Mouse (Mus musculus): ENCODE data around the gene Btbd2. TPM values are rescaled to one million over a fixed set of nuclear protein-coding genes. Genes with fewer than 3 reads are reported as not detected.
"Not testable (repeated sequence)": the region's sequence is repeated elsewhere in the genome, so short reads cannot be mapped to it uniquely, and the experiment has no call there.

Gene Btbd2
- total RNA-seq, 2 experiments from 2014 or later, result 42.2 to 42.4 TPM

DNA sequence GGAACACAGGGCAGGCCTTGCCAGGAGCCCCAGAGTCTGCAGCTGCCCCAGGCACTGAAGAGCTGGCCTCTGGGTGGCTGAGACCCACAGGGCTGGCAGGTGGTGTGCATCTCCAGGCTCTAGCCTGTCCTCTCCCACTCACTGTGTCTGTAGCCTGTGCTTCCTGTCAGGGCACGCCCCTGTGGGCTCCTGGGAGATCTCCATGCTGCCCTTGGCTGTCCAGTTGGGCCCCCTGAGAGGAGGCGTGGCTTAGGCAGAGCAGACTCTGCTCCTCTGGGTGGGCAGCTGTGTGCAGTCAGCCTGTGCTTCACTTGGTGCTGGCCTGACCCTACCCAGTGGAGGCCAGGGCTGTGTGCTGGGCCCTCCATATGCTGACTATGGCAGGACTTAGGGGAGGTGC lies 29.2 kb downstream of the Btbd2 start:
- peak; percentile 73 for DNase-seq

DNA sequence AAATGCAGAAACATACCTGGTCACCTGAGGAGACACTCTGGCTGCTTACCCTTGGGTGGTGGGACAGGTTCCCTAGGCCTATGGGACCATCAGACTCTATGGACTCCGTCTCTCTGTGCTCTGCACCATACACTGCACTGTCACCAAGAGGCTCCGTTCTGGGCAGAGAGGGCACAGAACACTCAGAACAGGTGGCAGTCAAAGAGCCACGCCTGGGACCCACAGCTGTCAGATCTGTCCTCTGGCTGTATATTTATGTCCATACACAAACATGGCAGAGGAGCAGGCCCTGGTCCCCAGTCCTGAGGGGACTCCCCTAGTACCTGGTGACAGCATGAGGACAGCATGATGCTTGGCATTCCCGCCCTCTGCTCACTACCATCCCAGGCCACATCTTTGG lies 31.1 kb downstream of the Btbd2 start:
- DNase-seq, result no peak

DNA sequence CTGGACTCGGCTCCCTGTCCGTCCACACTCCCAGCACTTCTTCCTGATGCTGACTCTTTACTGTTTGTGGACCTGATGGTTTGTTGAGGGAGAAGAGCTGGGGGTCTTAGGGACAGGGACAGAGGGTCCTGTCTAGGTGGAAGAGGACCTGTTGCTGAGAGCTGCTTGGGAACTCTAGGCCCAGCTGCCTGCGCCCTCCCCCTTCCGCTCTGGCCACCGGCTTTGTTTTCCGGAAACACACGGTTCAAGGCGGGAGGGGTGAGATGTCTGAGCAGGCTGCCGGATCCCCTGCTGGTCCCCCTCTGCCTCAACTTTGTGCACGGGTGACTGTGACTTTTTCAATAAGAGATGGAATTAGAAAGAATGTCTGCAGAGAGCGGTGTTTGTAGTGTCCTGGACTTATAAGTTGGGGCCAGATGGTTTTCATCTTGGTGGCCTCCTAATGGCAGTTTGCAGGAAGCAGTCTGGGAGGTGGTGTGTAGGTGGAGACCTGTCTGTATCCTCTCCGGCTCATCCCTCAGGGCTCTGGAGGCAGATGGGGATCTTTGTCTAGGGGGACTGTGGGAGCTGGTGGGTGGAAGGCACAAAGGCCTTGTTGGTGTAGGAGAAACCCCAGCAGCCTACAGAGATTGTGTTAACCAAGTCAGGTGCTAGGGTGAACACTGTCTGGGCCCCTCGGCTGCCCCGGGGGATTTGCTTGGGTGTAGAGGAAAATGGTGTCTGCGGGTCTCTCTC lies 33.2 kb downstream of the Btbd2 start:
- peak; percentile 70 for DNase-seq

DNA sequence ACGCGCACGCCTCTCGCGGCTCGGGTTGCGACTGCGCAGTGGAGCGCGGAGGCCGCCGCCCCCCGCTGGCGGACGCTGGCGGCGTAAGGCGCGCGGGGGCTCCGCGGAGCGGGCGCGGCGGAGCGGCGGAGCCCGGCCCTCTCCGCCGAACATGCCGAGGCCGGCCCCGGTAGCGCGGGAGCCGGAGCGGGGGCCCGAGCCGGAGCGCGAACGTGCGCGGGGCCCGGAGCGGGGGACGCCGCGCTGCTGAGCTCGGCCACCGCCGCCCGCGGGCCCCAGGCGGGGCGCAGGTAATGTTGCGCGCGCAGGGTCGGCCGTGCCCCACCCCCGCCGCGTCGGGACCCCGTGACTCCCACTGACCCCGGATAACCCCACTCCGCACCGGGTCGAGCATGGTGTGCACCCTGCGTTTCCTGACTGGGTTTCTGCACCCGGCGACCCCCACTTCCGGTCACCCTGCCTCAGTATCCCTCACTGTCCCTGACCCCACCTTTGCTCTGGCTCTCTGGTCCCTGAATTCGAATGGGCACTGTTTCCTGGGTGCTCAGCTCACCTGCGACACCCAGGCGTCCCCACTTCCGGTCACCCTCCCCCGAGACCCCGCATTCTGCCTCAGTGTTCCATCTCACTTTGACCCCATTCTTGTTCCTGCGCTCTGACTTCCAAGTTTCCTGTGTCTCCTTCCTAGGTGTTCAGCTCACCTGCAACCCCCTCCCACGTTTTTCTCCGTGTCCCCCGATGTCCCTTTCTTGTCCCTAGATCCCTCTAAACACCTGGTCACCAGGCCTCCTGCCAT lies 34.0 kb downstream of the Btbd2 start, which contains the start of gene Csnk1g2:
TSS of gene Csnk1g2 (plus strand) at position 178 of the 796 bp plus-strand sequence.
- DNase-seq, result peak; percentile 72

DNA sequence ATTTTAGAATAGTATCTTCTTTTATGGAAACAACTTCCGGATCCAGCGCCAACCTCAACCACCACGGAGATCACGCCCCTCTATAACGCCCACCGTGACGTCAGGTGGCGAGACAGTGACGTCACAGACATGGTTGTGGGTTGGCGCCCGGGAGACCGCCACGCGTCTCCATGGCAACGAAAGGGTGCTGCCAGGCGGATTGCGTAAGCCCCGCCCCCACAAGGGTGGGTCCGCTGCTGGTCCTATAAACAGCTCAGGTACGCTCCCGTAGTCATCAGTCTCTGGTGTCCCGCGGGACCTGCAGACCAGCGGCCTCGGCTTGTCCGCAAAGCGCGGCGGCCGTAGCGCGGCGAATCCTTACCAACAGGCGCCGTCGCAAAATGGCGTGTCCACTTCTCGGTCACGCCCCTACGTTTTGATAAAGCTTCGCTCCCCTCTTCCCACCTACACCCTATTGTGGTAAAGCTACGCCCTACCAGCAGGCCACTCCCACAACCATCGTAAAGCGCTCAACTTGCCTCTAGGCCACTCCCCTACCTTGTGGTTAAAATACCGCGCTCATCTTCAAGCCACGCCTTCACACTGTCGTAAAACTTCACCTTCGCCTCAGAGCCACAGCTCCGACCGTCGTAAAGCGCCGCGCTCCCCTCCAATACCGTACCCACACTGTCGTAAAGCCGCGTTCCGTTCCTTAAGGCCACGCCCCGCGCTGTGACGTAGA lies 34.8 kb downstream of the Btbd2 start:
- peak; percentile 99 for DNase-seq

DNA sequence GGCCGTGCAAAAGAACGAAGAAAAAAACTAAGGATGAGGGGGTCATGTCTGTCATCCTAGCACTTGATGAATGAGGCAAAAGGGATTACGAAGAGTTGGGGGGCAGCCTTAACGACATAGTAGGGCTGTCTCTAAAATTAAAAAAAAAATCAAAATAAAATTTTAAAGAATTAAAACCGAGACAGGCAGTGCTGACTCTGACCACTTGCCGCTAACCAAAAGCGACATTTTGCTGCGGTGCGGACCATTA lies 35.3 kb downstream of the Btbd2 start:
- DNase-seq, result no peak

DNA sequence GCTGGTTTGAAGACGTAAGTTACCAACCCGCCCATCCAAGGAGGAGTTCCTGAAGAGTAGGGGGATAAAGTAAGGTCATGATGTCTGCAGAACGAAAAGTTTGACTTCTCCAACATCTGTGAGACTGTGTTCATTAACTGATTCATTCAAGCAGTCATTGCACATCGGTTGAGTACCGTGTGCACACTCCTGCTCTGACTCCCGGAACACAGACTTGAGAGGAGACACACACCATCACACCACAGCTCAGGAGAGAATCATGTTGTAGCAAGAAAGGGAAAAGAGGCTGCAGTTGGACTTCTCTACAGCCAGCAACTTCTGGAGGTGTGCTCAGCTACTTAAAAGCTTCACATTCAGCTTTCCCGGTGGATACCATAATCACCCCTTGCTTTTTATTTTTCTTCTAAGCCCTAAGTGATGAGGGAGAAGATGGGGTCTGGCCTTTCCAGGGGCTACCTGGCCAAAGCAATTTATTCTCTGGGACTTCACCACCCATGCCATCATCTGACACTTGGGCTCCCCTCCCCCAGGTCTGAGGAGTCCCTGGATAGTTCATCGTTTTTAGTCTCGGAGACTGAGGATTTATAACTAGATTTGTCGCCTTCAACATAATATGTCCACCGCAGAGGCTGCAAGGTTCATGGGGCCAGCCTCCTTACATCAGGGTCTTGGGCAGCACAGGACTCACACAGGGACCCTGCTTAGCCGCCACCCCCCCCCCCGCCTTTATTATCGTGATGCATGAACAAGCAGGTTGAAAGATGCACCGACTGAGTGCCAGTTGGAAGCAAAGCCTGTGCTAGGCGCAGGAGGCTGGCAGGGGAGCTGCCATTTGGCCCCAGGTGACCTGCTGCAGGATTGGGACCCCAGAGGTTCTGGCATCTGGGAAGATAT lies 35.8 kb downstream of the Btbd2 start:
- DNase-seq, result no peak

DNA sequence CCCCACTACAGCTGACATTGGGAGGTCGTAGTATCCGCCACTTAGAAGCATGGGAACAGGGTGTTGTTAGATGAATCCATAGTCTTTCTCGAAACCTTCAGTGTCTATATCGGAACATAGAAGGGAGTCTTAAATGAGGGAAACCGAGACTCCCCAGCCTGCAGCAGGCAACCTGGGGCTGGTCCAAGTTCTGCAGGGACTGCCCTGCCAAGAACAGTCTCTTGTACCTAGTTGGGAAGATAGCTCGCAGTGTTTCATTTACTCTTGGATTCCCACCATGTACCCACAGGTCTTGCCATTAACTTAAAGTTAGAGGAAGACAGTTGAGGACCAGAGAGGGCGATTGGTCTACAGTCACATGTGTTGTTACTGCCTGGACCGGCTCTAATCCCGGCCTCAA lies 36.5 kb downstream of the Btbd2 start:
- no peak for DNase-seq

DNA sequence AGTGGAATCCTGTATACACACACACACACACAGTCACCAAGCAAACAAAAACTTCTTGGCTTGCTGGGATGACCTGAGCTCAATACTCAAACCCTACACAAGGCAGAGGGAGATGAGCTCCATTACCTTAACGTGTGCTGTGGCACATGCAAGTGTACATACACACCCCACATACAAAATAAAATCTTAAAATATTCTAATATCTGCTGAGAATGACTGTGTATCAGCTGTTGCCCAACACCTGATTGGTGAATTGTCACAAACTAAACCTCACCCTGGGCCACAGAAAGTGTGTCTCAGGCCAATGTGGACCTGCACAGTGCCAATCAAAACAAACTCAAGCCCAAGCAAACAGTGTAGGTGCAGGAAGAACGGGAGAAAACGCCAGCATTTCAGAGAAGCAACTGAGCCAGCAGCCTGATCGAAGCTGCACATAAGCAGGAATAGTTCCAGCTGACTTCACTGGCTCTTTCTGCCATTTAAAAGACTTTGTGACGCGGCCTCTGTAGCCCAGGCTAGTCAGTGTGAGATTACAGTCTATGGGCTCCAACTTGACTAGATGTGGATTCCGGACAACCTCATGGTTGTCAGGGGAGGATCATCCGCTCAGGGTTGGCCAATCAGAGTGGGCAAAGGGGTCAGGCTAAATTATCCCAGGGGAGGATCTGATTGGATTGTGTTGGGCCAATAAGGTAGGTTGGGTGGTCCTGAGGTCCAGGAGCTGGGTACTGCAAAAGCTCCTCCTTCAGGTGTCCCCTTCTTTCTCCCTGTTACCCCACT lies 37.2 kb downstream of the Btbd2 start:
- DNase-seq, result no peak

DNA sequence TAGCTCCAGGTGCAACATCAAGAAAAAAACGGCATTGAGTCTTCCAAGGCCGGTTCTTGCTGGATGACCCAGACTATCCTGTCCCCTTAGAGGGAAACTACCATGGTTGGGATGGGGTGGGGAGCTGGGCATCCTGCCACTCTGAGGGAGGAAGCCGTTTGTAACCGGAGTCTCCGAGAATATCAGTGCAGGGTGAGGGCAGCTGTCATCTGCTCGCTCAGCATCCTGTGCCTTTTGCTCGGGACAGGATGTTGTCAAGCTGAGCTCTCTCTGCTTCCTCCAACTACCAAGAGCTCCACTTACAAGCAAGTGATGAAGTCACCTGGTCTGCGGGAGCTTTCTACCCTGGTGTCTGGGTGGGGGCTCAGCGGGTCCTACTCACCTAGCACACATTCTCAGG lies 38.7 kb downstream of the Btbd2 start:
- DNase-seq, result peak; percentile 54

DNA sequence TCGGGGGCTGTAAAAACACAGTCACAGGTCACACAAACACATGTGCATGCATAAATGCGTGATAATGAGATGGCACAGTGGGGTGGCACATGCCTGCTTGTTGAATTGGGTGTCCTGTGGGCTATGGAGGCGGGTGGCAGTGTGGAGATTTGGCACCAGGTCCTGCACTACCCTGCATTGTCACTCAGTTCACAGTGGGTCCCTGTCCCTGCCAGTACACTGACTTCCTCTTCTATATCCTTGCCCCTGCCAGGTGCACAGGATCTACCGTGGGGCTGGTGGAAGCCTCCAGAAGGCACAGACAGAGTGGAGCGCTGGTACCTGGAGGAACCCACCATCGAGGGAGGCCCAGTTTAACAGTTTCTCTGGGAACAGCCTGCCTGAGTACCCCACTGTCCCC lies 42.5 kb downstream of the Btbd2 start:
- DNase-seq, result no peak

DNA sequence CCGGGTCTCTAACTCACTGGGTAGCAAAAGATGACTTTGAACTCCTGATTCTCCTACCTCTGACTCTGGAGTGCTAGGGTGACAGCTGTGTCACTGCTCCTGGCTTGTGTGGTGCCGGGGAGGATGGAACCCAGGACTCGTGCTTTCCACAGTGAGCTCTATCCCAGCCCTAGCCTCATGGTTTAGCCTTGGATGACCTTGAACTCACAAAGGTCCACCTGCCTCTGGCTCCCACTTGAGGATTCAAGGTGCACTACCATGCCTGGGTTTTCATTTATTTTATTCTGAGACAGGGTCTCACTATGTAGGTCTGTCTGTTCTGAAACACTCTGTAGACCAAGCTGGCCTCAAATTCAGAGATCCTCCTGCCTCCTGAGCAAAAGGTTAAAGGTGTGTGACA lies 43.0 kb downstream of the Btbd2 start:
- DNase-seq, result no peak

DNA sequence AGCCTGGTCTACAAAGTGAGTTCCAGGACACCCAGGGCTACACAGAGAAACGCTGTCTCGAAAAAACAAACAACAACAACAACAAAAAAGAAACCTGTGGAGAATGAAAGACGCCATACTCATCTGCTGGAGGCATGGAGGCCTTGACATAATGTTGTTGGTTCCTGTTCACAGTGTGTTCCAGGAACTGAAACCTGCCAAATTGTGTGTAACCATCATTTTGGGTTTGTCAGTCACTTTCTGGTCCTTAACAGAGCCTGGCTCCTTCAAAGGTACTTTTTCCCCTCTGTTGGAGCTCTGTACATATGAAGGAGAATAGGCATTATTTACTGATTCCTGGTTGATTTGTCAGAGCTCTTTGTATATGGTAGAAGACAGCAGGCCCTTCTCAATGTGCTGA lies 45.0 kb downstream of the Btbd2 start:
- no peak for DNase-seq

DNA sequence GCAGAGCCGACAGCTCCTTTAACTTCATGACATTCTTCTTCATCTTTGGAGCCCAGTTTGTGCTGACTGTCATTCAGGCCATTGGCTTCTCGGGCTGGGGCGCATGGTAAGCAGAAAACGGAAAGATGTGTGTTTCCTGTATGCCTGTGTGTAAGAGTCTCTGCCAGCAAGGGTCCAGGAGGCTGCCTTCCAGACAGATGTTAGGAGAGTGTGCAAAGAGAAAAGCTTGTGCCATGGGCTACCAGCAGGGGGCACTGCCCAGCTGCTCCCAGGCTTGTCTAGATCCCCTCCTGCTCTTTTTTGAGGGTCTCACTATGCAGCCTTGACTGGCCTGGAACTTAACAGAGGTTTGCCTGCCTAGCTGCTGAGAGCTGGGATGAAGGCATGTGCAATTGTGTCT lies 45.8 kb downstream of the Btbd2 start:
- peak; percentile 71 for DNase-seq

DNA sequence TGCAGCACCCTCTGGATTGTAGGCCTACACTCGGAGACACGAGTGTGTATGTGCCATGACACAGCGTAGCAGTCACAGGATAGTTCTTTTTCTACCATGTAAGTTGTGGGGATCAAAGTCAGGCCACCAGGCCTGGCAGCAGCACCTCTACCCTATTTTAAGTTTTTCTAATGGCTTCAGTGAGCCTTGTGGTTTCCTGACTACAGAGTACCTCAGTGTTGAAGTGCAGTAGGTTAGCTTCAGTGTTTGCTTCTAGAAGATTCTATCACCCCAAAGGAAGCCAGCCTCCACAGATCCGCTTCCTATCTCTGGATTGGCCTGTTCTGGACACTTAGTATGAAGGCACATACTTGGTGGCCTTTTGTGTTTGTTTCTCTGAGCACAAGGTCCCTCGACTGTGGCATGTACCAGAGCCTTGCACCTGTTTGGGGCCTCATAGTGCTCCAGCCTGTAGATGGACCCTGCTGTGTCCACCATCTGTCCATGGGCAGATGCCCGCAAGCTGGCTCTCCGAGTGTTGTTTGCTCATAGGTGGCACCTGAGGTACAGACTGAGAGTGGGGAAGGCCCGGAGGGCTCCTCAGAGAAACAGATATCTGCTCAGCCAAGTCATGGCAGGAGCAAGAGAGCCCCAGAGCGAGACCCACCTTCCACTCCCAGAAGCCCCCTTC lies 46.6 kb downstream of the Btbd2 start:
- DNase-seq, result no peak

DNA sequence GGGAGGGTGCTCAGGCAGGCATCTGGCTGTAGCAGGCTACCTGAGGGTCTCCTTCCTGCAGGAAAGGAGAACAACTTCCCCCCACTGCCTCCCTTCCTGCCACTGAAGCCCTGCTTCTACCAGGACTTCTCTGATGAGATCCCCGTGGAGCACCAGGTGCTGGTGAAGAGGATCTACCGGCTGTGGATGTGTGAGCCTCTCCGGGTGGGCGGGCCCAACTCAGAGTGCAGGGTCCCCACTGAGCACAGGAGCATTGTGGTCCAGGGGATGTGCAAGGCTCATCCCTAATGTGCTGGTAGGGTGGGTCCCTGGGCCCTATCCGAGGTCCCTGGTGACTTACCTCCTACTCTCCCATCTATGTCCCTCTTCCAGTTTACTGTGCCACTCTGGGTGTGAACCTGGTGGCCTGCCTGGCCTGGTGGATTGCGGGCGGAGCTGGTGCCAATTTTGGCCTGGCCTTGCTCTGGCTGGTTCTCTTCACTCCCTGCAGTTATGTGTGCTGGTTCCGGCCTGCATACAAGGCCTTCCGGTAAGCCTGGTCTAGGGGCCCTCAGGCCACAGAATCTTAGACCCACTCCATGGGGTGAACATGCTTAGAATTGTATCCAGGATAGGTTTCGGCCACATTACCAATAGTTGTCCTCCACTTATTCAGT lies 47.5 kb downstream of the Btbd2 start:
- DNase-seq, result no peak

DNA sequence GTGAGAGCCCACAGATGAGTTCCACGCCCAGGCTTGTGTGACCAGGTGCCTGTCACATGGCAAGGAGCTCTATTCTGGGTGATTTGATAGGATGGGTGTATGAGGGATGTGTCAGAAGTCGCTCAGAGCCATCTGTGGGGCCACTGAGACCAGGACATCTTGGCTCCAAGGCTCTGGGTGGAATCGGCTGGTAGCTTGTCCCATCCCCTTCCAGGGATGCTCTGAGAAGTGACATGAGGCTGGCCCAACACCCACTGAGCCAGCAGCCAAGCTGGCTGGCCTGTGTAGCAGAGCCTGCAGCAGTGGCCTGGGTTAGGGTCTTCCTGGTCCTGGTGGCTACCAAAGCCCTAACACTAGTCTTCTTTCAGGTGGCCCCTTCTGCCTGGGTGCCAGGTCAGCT lies 48.4 kb downstream of the Btbd2 start:
- no peak for DNase-seq

DNA sequence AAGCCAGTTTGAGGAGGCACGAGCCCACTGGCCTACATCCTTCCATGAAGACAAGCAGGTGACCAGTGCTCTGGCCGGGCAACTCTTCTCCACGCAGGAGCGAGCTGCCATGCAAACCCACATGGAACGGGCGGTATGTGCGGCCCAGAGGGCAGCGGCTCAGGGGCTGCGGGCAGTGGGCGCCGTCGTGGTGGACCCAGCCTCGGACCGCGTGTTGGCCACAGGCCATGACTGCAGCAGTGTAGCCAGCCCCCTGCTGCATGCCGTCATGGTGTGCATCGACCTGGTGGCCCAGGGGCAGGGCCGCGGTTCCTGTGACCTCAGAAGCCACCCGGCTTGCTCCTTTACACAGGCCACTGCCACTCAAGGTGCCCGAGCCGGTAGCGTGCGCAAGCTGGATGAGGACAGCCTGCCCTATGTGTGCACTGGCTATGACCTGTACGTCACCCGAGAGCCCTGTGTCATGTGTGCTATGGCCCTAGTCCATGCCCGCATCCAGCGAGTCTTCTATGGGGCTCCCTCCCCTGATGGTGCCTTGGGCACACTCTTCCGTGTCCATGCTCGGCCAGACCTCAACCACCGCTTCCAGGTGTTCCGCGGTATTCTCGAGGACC lies 50.0 kb downstream of the Btbd2 start:
- no peak for DNase-seq

DNA sequence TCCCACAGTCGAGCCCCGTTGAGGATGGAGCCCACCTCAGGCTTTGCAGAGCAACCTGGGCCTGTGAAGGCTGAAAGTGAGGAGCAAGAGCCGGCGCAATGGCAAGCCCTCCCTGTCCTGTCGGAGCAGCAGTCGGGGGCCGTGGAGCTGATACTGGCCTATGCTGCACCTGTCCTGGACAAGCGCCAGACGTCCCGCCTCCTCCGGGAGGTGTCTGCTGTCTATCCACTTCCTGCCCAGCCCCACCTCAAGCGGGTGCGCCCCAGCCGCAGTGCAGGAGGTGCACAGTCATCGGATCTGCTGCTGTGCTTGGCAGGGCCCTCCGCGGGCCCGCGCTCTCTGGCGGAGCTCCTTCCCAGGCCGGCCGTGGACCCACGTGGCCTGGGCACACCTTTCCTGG lies 50.6 kb downstream of the Btbd2 start:
- no peak for DNase-seq

DNA sequence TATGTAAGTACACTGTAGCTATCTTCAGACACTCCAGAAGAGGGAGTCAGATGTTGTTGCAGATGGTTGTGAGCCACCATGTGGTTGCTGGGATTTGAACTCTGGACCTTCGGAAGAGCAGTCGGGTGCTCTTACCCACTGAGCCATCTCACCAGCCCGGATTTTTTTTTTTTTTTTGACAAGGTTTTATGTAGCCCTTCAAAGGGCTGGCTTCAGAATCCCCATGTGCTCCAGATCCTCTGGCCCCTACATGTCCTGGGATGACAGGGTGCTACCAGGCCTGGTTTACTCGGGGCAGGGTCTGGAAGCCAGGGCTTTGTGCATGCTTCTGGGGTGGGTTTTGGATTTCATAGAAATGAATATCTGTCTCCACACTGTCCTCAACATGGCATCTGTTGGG lies 51.1 kb downstream of the Btbd2 start, which contains the start of gene Gm49322:
TSS of gene Gm49322 (plus strand) at position 301 of the 400 bp plus-strand sequence.
- not testable (repeated sequence) for DNase-seq

Measured in heart, postnatal 4 days (tissue).